Mouse (Mus musculus) layer of hippocampus, postnatal 36 days (tissue): ENCODE results near the gene Stk19. TPM values are rescaled to one million over a fixed set of nuclear protein-coding genes. Genes with fewer than 3 reads are reported as not detected.
"Not testable (repeated sequence)": the region's sequence is repeated elsewhere in the genome, so short reads cannot be mapped to it uniquely, and the experiment has no call there.

Source experiments
- DNase-seq, 2 experiments: peaks; one replicate each; pipeline ENCODE4 v3.0.0; 2022
- microRNA-seq, 2 experiments: library from miRNA; unstranded; fragments of <30 nt; microRNA quantifications; one replicate each; pipeline ENCODE4 v1.2.0; 2021
- total RNA-seq, 2 experiments: library from RNA; stranded (reverse); gene quantifications; 2 replicates each; pipeline ENCODE4 v1.2.3; 2021

The Stk19 gene
- total RNA-seq, 2 experiments from 2014 or later: 54.9 to 61.0 TPM

GRCm38 (mm10) chr17:34797211-34797995 lies 39.3 kb downstream of the Stk19 start:
- DNase-seq: not testable (repeated sequence)

- DNase-seq: no peak
Observed at GRCm38 (mm10) chr17:34796311-34797140, 40.2 kb downstream of the Stk19 start.

GRCm38 (mm10) chr17:34795633-34796032 lies 41.1 kb downstream of the Stk19 start:
- peak in 1 of 2 experiments; percentile 21 for DNase-seq

- DNase-seq: no peak
Observed at GRCm38 (mm10) chr17:34795016-34795415, 41.7 kb downstream of the Stk19 start.

GRCm38 (mm10) chr17:34777680-34778325 lies 58.9 kb downstream of the Stk19 start:
- DNase-seq: peak; percentile 57 to 60

Small RNA genes lying within 50 kb of the gene (microRNA-seq; reads per million reads assigned to microRNA genes)
- gene Mir6970: 1.1 to 2.1 reads per million in 2 experiments
- gene Mir6971: 5.1 to 8.0 reads per million in 2 experiments
- gene Mir6972: 0 reads per million in 2 experiments

Other genes starting within 250 kb of the Stk19 start
- 1 to 10 TPM; 2.1 to 2.2 TPM for gene Gpsm3, start 247.1 kb downstream of the Stk19 start, total RNA-seq
- gene Pbx2, start 245.7 kb downstream of the Stk19 start, total RNA-seq: 10 to 100 TPM; 63.0 to 63.9 TPM
- under 1 TPM; 0.60 to 0.94 TPM for gene Ager, start 239.1 kb downstream of the Stk19 start, total RNA-seq
- gene Rnf5, start 233.3 kb downstream of the Stk19 start, total RNA-seq: 10 to 100 TPM; 79.4 to 87.3 TPM
- gene Agpat1, start 232.7 kb downstream of the Stk19 start, total RNA-seq: 100 to 1,000 TPM; 159 to 169 TPM
- 1 to 10 TPM; 1.8 to 2.0 TPM for gene Egfl8, start 221.0 kb downstream of the Stk19 start, total RNA-seq
- gene Ppt2, start 208.4 kb downstream of the Stk19 start, total RNA-seq: 10 to 100 TPM; 44.4 to 50.8 TPM
- gene Prrt1, start 207.4 kb downstream of the Stk19 start, total RNA-seq: 100 to 1,000 TPM; 317 to 352 TPM
- 10 to 100 TPM; 17.9 to 18.0 TPM for gene Fkbpl, start 192.2 kb downstream of the Stk19 start, total RNA-seq
- gene Atf6b, start 189.8 kb downstream of the Stk19 start, total RNA-seq: 100 to 1,000 TPM in 1 of 2 experiments, 10 to 100 TPM in 1; 89.9 to 101 TPM
- 10 to 100 TPM in 1 of 2 experiments, 1 to 10 TPM in 1; 9.9 to 10.7 TPM for gene Tnxb, start 166.4 kb downstream of the Stk19 start, total RNA-seq
- gene C4b, start 93.1 kb downstream of the Stk19 start, total RNA-seq: 10 to 100 TPM; 15.7 to 22.6 TPM
- gene Cyp21a1, start 32.4 kb downstream of the Stk19 start, total RNA-seq: under 1 TPM in 1 of 2 experiments, not detected in 1; 0.32 TPM
- 10 to 100 TPM; 37.1 to 43.9 TPM for gene Dxo, start 74 bp upstream of the Stk19 start, total RNA-seq
- 10 to 100 TPM; 69.5 to 72.4 TPM for gene Skiv2l, start 13.3 kb upstream of the Stk19 start, total RNA-seq
- gene Nelfe, start 13.4 kb upstream of the Stk19 start, total RNA-seq: 10 to 100 TPM; 29.2 to 32.1 TPM
- under 1 TPM in 1 of 2 experiments, not detected in 1; 0.23 TPM for gene Cfb, start 25.6 kb upstream of the Stk19 start, total RNA-seq
- 1 to 10 TPM; 6.9 to 8.0 TPM for gene Zbtb12, start 42.5 kb upstream of the Stk19 start, total RNA-seq
- not detected for gene Gm20547, start 45.1 kb upstream of the Stk19 start, total RNA-seq
- 1 to 10 TPM in 1 of 2 experiments, under 1 TPM in 1; 0.22 to 2.0 TPM for gene C2, start 61.3 kb upstream of the Stk19 start, total RNA-seq
- gene Ehmt2, start 61.5 kb upstream of the Stk19 start, total RNA-seq: 100 to 1,000 TPM; 175 to 182 TPM
- under 1 TPM in 1 of 2 experiments, not detected in 1; 0.28 TPM for gene Slc44a4, start 77.5 kb upstream of the Stk19 start, total RNA-seq
- gene Neu1, start 94.3 kb upstream of the Stk19 start, total RNA-seq: 10 to 100 TPM; 37.6 to 41.2 TPM
- gene Hspa1b, start 122.3 kb upstream of the Stk19 start, total RNA-seq: 10 to 100 TPM; 28.0 to 35.6 TPM
- gene Gm20481, start 133.0 kb upstream of the Stk19 start, total RNA-seq: not detected
- 10 to 100 TPM; 19.1 to 26.6 TPM for gene Hspa1a, start 135.2 kb upstream of the Stk19 start, total RNA-seq
- under 1 TPM; 0.42 to 0.48 TPM for gene Hspa1l, start 135.8 kb upstream of the Stk19 start, total RNA-seq
- 10 to 100 TPM; 17.3 to 19.1 TPM for gene Lsm2, start 144.9 kb upstream of the Stk19 start, total RNA-seq
- gene Vars, start 164.0 kb upstream of the Stk19 start, total RNA-seq: 10 to 100 TPM; 45.1 to 50.1 TPM
- gene Vwa7, start 179.6 kb upstream of the Stk19 start, total RNA-seq: under 1 TPM; 0.22 to 0.33 TPM
- gene Sapcd1, start 191.1 kb upstream of the Stk19 start, total RNA-seq: under 1 TPM; 0.62 to 0.94 TPM
- gene Msh5, start 209.8 kb upstream of the Stk19 start, total RNA-seq: under 1 TPM; 0.62 to 0.73 TPM
- 10 to 100 TPM in 1 of 2 experiments, 1 to 10 TPM in 1; 6.7 to 11.5 TPM for gene Clic1, start 213.0 kb upstream of the Stk19 start, total RNA-seq
- gene Ddah2, start 222.1 kb upstream of the Stk19 start, total RNA-seq: 10 to 100 TPM; 16.0 to 18.0 TPM
- gene Ly6g6c, start 228.4 kb upstream of the Stk19 start, total RNA-seq: not detected
- gene Mpig6b, start 229.2 kb upstream of the Stk19 start, total RNA-seq: not detected
- 1 to 10 TPM; 3.6 to 5.4 TPM for gene Ly6g6e, start 240.0 kb upstream of the Stk19 start, total RNA-seq
- 1 to 10 TPM in 1 of 2 experiments, under 1 TPM in 1; 0.99 to 2.1 TPM for gene Ly6g6d, start 241.1 kb upstream of the Stk19 start, total RNA-seq
- gene Ly6g6f, start 248.7 kb upstream of the Stk19 start, total RNA-seq: not detected